Mouse (Mus musculus): ENCODE results near the gene Galr2. TPM values are rescaled to one million over a fixed set of nuclear protein-coding genes. Genes with fewer than 3 reads are reported as not detected.

Galr2 gene
- polyA plus RNA-seq, 1 experiment from 2014 or later: 0.49 TPM

DNA sequence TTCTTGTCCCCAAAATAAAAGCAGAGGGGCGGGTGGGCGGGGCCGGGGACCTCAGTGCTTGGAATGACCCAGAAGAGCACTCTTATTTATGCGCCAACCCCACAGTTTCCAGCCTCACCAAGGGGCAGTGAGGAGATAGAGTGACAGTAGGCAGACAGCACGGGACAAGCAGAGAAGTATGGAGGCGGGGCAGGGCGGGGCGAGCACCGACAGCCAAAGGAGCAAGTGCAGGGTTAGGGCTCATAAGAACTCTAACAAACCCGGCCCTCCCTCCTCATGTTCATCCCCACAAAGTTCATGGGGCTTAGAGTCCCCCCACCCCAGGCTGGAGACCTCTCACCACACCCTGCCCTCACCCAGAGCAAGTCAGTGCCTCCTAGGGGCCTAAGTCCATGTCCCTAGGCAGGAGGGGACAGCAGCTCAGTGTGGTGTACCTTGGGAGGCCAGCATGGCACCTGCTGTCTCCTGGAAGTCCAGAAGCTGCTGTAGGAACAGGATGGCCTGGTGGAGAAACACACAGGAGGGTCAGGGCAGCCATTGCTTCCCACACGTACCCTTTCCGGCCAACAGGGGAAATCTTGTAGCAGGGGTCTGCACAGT, 12.9 kb downstream of the Galr2 start:
- H3K4me2 ChIP-seq (ENCODE audit: low read depth): no peak overlapping the region
- no peak overlapping the region for H3K4me3 ChIP-seq (ENCODE audit: low read depth, low read length)
- ATAC-seq (ENCODE audit: insufficient read depth, low FRiP score, low TSS enrichment) (no peak), DNase-seq (ENCODE audit: low spot score) (no peak)
- no peaks in the 10 kb centered on the region for H3K4me1 ChIP-seq (ENCODE audit: control insufficient read depth, insufficient read depth, low read length)
- H3K36me3 ChIP-seq (ENCODE audit: control insufficient read depth, insufficient read depth, low read length): peaks cover 5% of the 10 kb centered on the region
- no peaks in the 10 kb centered on the region for H3K27me3 ChIP-seq (ENCODE audit: control insufficient read depth, insufficient read depth, low read length)
- WGBS: 84% methylated on average over 12 of the region's 12 CpGs
- H3K27ac ChIP-seq (ENCODE audit: low read depth, low read length): no peak overlapping the region
- H3K9me3 ChIP-seq (ENCODE audit: control insufficient read depth, low read length): no peaks in the 10 kb centered on the region
- no peak overlapping the region for H3K9ac ChIP-seq (ENCODE audit: low read length)

DNA sequence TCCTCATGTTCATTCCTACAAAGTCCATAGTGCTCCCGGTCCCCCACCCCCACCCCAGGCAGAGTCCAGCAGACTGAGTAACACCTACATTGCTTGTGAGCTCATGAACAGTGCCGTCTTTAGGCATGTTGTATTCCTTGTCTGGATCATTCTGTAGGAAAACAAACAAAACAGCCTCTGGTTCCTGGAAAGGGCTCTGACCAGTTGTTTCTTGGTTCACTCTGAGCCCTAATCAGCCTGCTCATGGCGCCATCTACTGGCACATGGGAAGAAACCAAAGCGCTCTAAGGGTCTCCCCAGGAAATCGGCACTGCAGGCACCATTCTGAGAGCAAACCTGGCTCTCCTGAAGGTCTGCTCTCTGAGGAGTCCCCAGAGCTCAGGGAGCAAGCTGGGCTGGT, 13.6 kb downstream of the Galr2 start:
- H3K4me2 ChIP-seq (ENCODE audit: low read depth): no peak overlapping the region
- no peak overlapping the region for H3K4me3 ChIP-seq (ENCODE audit: low read depth, low read length)
- 0 out of 2 replicates have a peak, but pooled peaks cover 3% of the 10 kb centered on the region for H3K36me3 ChIP-seq (ENCODE audit: control insufficient read depth, insufficient read depth, low read length)
- no peaks in the 10 kb centered on the region for H3K4me1 ChIP-seq (ENCODE audit: control insufficient read depth, insufficient read depth, low read length)
- H3K27ac ChIP-seq (ENCODE audit: low read depth, low read length): no peak overlapping the region
- WGBS: 37% methylated on average over 5 of the region's 5 CpGs
- no peaks in the 10 kb centered on the region for H3K27me3 ChIP-seq (ENCODE audit: control insufficient read depth, insufficient read depth, low read length)
- H3K9ac ChIP-seq (ENCODE audit: low read length): no peak overlapping the region
- peak; percentile 79 for DNase-seq (ENCODE audit: low spot score)
- no peak for ATAC-seq (ENCODE audit: insufficient read depth, low FRiP score, low TSS enrichment)
- no peaks in the 10 kb centered on the region for H3K9me3 ChIP-seq (ENCODE audit: control insufficient read depth, low read length)

DNA sequence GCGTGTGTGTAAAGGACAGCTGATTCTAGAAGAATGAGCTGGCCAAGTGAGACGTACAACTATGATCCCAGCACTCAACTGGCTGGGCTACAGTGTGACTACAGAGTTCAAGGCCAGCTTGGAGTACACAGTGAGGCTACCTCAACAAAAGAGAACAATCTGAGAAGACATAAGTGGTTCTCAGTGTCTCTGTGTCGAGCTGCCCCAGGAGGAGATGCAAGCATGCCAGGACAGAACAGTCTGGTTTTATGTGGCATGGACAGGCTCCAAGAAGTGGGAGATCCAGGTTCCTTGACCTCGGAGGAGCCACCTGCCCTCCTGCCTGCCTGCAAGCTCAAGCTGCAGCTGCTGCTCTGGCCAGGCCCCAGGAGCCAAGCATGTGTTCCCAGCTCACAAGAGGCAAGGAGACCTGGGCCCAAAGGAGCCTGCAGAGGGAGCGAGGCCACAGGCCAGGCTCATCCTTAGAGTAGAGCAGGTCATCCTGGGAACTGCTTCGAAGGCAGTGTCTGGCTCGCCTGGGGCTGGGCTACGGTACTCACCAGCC, 15.5 kb downstream of the Galr2 start:
- no peaks in the 10 kb centered on the region for H3K27me3 ChIP-seq (ENCODE audit: control insufficient read depth, insufficient read depth, low read length)
- H3K4me2 ChIP-seq (ENCODE audit: low read depth): no peak overlapping the region
- ATAC-seq (ENCODE audit: insufficient read depth, low FRiP score, low TSS enrichment) (no peak), DNase-seq (ENCODE audit: low spot score) (no peak)
- no peak overlapping the region for H3K4me3 ChIP-seq (ENCODE audit: low read depth, low read length)
- H3K36me3 ChIP-seq (ENCODE audit: control insufficient read depth, insufficient read depth, low read length): peaks cover 6% of the 10 kb centered on the region; the same call in 1 of the 2 replicates
- H3K9ac ChIP-seq (ENCODE audit: low read length): no peak overlapping the region
- no peaks in the 10 kb centered on the region for H3K4me1 ChIP-seq (ENCODE audit: control insufficient read depth, insufficient read depth, low read length)
- H3K27ac ChIP-seq (ENCODE audit: low read depth, low read length): no peak overlapping the region
- H3K9me3 ChIP-seq (ENCODE audit: control insufficient read depth, low read length): no peaks in the 10 kb centered on the region
- 89% methylated on average over 8 of the region's 8 CpGs for WGBS

DNA sequence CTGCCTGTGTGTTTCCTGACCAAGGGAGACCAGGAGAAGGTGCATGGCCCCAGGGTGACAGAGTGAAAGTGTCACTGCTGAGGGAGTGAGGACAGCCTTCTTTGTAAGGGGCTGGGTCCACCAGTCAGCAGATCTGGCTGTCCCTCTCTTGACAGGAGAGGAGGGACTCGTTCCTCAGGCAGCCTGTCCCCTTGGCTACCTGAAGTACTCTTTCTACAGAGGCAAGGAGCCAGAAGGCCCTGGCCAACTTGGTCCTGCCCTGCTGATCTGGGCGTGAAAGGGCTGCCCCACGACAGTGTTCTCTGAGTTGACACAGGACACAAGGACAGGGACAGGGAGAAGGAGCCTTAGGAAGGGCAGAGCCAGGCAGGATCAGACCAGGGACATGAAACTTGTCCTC, 16.3 kb downstream of the Galr2 start:
- ATAC-seq (ENCODE audit: insufficient read depth, low FRiP score, low TSS enrichment) (no peak), DNase-seq (ENCODE audit: low spot score) (no peak)
- peaks cover 6% of the 10 kb centered on the region; the same call in 1 of the 2 replicates for H3K36me3 ChIP-seq (ENCODE audit: control insufficient read depth, insufficient read depth, low read length)
- no peak overlapping the region for H3K4me2 ChIP-seq (ENCODE audit: low read depth)
- H3K4me3 ChIP-seq (ENCODE audit: low read depth, low read length): no peak overlapping the region
- 79% methylated on average over 3 of the region's 3 CpGs for WGBS
- H3K27me3 ChIP-seq (ENCODE audit: control insufficient read depth, insufficient read depth, low read length): no peaks in the 10 kb centered on the region
- H3K27ac ChIP-seq (ENCODE audit: low read depth, low read length): no peak overlapping the region
- no peaks in the 10 kb centered on the region for H3K9me3 ChIP-seq (ENCODE audit: control insufficient read depth, low read length)
- no peaks in the 10 kb centered on the region for H3K4me1 ChIP-seq (ENCODE audit: control insufficient read depth, insufficient read depth, low read length)
- no peak overlapping the region for H3K9ac ChIP-seq (ENCODE audit: low read length)

DNA sequence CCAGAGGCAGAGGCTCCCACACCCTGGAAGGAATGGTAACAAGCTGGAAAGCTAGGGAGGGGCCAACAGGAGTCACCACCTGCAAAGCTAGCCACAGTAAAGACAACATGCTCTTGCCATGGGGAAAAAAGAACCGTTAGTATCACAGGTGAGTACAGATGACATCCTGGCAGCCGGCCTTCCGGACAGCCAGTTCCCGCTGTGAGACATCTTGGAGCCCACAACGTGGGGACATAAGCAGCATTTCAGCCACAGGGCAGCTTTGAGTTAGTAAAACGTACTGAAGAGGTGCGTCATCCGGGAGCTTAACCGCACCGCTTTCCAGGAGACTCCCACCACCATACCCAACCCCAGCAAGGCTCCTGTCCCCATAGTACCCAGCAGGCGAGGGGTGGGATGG, 17.5 kb downstream of the Galr2 start:
- Histone ChIP-seq H3K4me3 (ENCODE audit: low read depth, low read length) (no peak overlapping the region), H3K27me3 (ENCODE audit: control insufficient read depth, insufficient read depth, low read length) (no peaks in the 10 kb centered on the region), H3K9me3 (ENCODE audit: control insufficient read depth, low read length) (no peaks in the 10 kb centered on the region), H3K4me2 (ENCODE audit: low read depth) (no peak overlapping the region), H3K36me3 (ENCODE audit: control insufficient read depth, insufficient read depth, low read length) (peaks cover 6% of the 10 kb centered on the region), H3K27ac (ENCODE audit: low read depth, low read length) (no peak overlapping the region), H3K9ac (ENCODE audit: low read length) (no peak overlapping the region), H3K4me1 (ENCODE audit: control insufficient read depth, insufficient read depth, low read length) (no peaks in the 10 kb centered on the region)
- ATAC-seq (ENCODE audit: insufficient read depth, low FRiP score, low TSS enrichment): no peak
- WGBS: 90% methylated on average over 11 of the region's 11 CpGs
- DNase-seq (ENCODE audit: low spot score): no peak

DNA sequence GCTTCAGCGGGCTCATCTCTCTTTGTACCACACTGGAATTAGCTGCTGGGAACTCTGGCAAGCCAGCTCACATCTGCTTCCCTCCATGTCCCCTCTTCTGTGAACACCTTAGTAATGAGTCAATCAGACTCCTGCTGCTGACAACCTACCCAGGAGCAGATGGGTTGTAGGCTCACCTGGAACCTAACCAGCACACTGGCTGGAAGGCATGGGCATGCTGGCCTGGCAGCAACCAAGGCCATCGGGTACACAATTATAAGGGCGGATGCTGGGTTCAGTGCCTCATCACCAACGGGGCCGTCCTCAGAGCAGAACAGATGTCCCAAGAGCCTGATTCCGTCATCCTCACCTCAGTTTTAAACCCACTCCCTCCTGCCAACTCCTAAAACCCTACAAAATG, 17.9 kb downstream of the Galr2 start:
- Histone ChIP-seq H3K36me3 (ENCODE audit: control insufficient read depth, insufficient read depth, low read length) (peaks cover 6% of the 10 kb centered on the region), H3K9me3 (ENCODE audit: control insufficient read depth, low read length) (no peaks in the 10 kb centered on the region), H3K4me2 (ENCODE audit: low read depth) (no peak overlapping the region), H3K4me3 (ENCODE audit: low read depth, low read length) (no peak overlapping the region), H3K27ac (ENCODE audit: low read depth, low read length) (no peak overlapping the region), H3K27me3 (ENCODE audit: control insufficient read depth, insufficient read depth, low read length) (no peaks in the 10 kb centered on the region), H3K9ac (ENCODE audit: low read length) (no peak overlapping the region), H3K4me1 (ENCODE audit: control insufficient read depth, insufficient read depth, low read length) (no peaks in the 10 kb centered on the region)
- WGBS: 96% methylated on average over 6 of the region's 6 CpGs
- ATAC-seq (ENCODE audit: insufficient read depth, low FRiP score, low TSS enrichment) (no peak), DNase-seq (ENCODE audit: low spot score) (no peak)

DNA sequence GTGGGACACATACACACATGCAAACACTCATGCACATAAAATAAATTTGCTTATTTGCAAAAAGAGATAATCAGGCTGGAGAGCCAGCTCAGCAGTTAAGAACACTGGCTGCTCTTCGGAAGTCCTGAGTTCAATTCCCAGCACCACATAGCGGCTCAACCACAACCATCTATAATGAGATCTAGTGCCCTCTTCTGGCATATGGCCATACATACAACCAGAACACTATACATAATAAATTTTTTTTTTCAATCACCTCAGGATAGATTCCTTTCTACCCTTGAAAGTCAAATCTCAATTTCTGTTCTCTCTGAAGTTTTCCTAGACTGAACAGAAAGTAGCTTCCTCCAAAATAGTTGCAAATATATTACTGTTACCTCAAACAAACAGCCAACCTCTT, 24.7 kb downstream of the Galr2 start:
- no peaks in the 10 kb centered on the region for H3K9me3 ChIP-seq (ENCODE audit: control insufficient read depth, low read length)
- H3K4me3 ChIP-seq (ENCODE audit: low read depth, low read length): no peak overlapping the region
- H3K9ac ChIP-seq (ENCODE audit: low read length): no peak overlapping the region
- no peaks in the 10 kb centered on the region for H3K27me3 ChIP-seq (ENCODE audit: control insufficient read depth, insufficient read depth, low read length)
- 97% methylated on average over 2 of the region's 2 CpGs for WGBS
- no peak for DNase-seq (ENCODE audit: low spot score)
- H3K4me2 ChIP-seq (ENCODE audit: low read depth): peak overlapping the region; percentile 56; the same call in 1 of the 2 replicates
- peaks cover 4% of the 10 kb centered on the region for H3K4me1 ChIP-seq (ENCODE audit: control insufficient read depth, insufficient read depth, low read length)
- no peak overlapping the region for H3K27ac ChIP-seq (ENCODE audit: low read depth, low read length)
- ATAC-seq (ENCODE audit: insufficient read depth, low FRiP score, low TSS enrichment): no peak
- peaks cover 8% of the 10 kb centered on the region for H3K36me3 ChIP-seq (ENCODE audit: control insufficient read depth, insufficient read depth, low read length)

DNA sequence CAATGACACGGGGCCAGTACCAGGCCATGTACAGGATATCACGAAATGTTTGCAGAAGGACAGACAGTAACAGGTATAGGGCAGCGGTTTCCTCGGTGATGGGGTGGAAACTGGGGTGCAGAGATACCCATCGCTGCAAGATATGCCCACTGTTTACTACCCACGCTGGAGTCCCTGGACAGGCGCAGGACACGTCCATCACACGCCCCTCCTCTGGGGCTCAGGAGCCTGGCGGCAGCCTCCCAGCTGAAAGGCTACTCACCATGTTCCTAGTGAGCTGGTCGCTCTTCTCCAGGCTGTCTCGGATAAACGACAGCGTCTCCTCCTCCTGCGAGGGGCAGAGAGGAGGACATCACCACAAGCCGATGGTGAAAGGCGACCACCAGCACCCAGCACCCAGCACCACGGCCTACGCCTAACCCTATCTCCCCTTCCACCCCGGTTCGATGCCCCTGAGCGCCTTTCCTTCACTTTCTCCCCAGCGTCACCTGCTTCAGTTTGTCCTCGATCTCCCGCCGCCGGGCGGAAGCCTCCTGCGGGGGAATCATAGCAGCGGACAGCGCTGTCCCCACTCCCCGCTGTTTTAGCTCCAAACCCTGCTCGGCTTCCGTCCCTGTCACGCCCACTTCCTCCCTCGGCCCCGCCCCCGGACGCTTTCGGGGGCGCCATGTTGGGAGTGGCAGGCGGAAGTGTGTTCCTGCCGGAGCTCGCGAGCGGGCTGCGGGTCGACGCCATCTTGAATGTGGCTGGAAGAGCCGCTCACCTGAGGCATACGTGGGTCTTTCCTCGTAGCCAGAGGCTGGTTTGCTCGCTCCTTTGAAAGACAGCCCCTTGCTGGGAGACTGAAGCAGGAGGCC, 25.6 kb downstream of the Galr2 start:
- 2% methylated on average over 53 of the region's 53 CpGs for WGBS
- Histone ChIP-seq H3K36me3 (ENCODE audit: control insufficient read depth, insufficient read depth, low read length) (peaks cover 6% of the 10 kb centered on the region), H3K4me3 (ENCODE audit: low read depth, low read length) (peak overlapping the region; percentile 47), H3K9me3 (ENCODE audit: control insufficient read depth, low read length) (no peaks in the 10 kb centered on the region), H3K4me1 (ENCODE audit: control insufficient read depth, insufficient read depth, low read length) (peaks cover 4% of the 10 kb centered on the region), H3K9ac (ENCODE audit: low read length) (peak overlapping the region; percentile 55), H3K27me3 (ENCODE audit: control insufficient read depth, insufficient read depth, low read length) (no peaks in the 10 kb centered on the region), H3K27ac (ENCODE audit: low read depth, low read length) (no peak overlapping the region), H3K4me2 (ENCODE audit: low read depth) (peak overlapping the region; percentile 56)
- peak; percentile 92 for ATAC-seq (ENCODE audit: insufficient read depth, low FRiP score, low TSS enrichment)
- DNase-seq (ENCODE audit: low spot score): peak; percentile 98
